Mouse (Mus musculus) ES-Bruce4 (cell line): ENCODE results near the gene Fbln2. TPM values are rescaled to one million over a fixed set of nuclear protein-coding genes. Genes with fewer than 3 reads are reported as not detected.

Source experiments
- H3K27ac ChIP-seq: 2 replicates; pipeline ENCODE4 v1.5.1; 2012; ENCODE audit warnings: low read length, inconsistent platforms; ENCODE audit not compliant: insufficient read depth
- H3K27me3 ChIP-seq: 2 replicates; pipeline ENCODE4 v1.6.1; 2012; ENCODE audit warnings: mild to moderate bottlenecking, low read length, inconsistent platforms; ENCODE audit not compliant: control insufficient read depth, poor library complexity, insufficient read depth, severe bottlenecking
- H3K36me3 ChIP-seq: 2 replicates; pipeline ENCODE4 v1.6.1; 2012; ENCODE audit warnings: inconsistent platforms, mild to moderate bottlenecking, low read length, moderate library complexity; ENCODE audit not compliant: control insufficient read depth, poor library complexity, insufficient read depth, severe bottlenecking
- H3K4me1 ChIP-seq: one replicate; pipeline ENCODE4 v1.8.1; 2011; ENCODE audit warnings: low read length; ENCODE audit not compliant: control insufficient read depth, insufficient read depth
- H3K4me3 ChIP-seq: 2 replicates; pipeline ENCODE4 v1.5.1; 2011; ENCODE audit warnings: low read depth, mild to moderate bottlenecking, low read length
- H3K9ac ChIP-seq: 2 replicates; pipeline ENCODE4 v1.6.1; 2012; ENCODE audit warnings: low read depth, mild to moderate bottlenecking, inconsistent platforms; ENCODE audit not compliant: poor library complexity, severe bottlenecking
- H3K9me3 ChIP-seq: replicated peaks from 2 replicates; pipeline ENCODE4 v1.6.1; 2012; ENCODE audit warnings: mild to moderate bottlenecking, low read length, inconsistent platforms; ENCODE audit not compliant: control insufficient read depth, poor library complexity, insufficient read depth, severe bottlenecking
- CTCF ChIP-seq: IDR thresholded peaks from one replicate; pipeline ENCODE4 v1.8.1; 2011; ENCODE audit warnings: low read depth, low read length
- EP300 ChIP-seq: IDR thresholded peaks from 2 replicates; pipeline ENCODE4 v1.6.1; 2011; ENCODE audit warnings: low read depth, low read length; ENCODE audit not compliant: insufficient read depth
- POLR2A ChIP-seq: IDR thresholded peaks from one replicate; pipeline ENCODE4 v1.8.1; 2011; ENCODE audit warnings: low read length; ENCODE audit not compliant: insufficient read depth
- polyA plus RNA-seq: library from polyadenylated mRNA; stranded (reverse); fragments of >200 nt; gene quantifications from 2 replicates; pipeline ENCODE4 v1.2.4, GENCODE M21; 2011; ENCODE audit warnings: low read depth; ENCODE audit not compliant: missing spikeins, insufficient read depth, insufficient read length

The Fbln2 gene
- polyA plus RNA-seq, 1 experiment: 23.3 TPM

GRCm38 (mm10) chr6:91225346-91225745, 13.1 kb downstream of the Fbln2 start:
- Histone ChIP-seq H3K27ac (no peak overlapping the region), H3K9ac (no peak overlapping the region), H3K4me1 (no peaks in the 10 kb centered on the region), H3K36me3 (no peaks in the 10 kb centered on the region), H3K27me3 (no peaks in the 10 kb centered on the region), H3K9me3 (no peaks in the 10 kb centered on the region), H3K4me3 (no peak overlapping the region)
- TF ChIP-seq POLR2A: no peak
- no peak for TF ChIP-seq EP300
- no peak for TF ChIP-seq CTCF

DNA sequence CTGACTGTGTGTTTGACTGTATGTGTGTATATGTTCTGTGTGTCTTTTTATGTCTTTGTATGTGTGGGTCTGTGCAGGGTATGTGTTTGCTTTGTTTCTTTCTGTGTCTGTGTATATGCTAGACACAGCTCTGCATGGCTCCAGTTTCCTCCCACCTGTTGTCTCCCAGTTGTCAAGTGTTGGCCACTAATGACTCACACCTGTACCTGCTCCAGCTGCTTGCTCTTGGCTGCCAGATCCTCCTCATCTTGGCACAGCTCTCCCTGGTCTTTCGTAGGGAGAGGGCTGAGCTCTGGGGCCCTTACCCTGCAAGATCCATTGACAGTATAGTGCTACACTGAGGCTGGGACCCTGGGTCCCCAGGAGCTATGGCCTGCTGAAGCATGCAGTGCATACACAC, 13.8 kb downstream of the Fbln2 start:
- no peak for TF ChIP-seq EP300
- no peak for TF ChIP-seq CTCF
- no peak for TF ChIP-seq POLR2A
- H3K4me3 ChIP-seq: no peak overlapping the region

DNA sequence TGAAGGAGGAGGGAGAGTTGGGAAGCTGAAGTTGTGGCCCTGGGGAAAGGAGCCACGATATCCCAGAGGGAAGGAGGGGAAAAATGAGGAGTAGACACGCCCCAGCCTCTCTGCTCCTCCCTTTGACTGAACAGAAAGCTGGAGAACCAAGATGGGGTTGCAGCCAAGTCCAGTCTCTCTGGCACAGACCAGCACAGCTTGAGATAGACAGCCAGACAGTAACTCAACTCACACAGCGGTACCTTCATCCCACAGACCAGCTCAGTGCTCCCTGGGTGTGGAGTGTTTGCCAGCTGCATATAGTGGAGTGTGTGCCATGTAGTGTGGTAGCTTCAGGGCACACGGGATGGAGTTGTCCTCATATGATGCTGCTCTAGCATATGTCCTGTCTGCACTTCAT, 16.7 kb downstream of the Fbln2 start:
- no peak overlapping the region for H3K27ac ChIP-seq
- no peaks in the 10 kb centered on the region for H3K27me3 ChIP-seq
- TF ChIP-seq EP300 (no peak), CTCF (no peak), POLR2A (no peak)

More for the DNA sequence above, 13.8 kb downstream of the Fbln2 start:
- Histone ChIP-seq H3K4me1 (no peaks in the 10 kb centered on the region), H3K36me3 (no peaks in the 10 kb centered on the region), H3K27me3 (no peaks in the 10 kb centered on the region), H3K9me3 (no peaks in the 10 kb centered on the region), H3K9ac (no peak overlapping the region), H3K27ac (no peak overlapping the region)

DNA sequence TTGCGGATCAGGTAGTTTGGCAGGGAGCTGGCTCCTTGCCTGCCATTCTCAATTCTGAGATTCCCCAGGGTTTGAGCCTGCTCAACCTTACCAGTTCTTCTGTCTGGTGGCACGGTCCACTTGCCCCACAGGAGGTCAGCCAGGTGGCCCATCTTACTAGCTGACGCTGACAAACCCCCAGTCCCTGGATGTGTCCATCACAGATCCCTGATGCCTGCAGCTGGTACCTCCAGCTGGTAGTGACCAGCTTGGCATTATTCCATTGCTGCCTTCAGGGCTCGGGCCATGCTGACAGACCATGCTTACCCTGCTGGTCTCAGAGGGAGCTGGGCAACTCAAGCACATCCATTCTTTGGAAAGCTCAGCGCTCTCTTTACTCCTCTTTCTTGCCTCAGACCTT, 18.7 kb downstream of the Fbln2 start:
- no peaks in the 10 kb centered on the region for H3K36me3 ChIP-seq
- no peaks in the 10 kb centered on the region for H3K4me1 ChIP-seq
- no peaks in the 10 kb centered on the region for H3K9me3 ChIP-seq
- no peaks in the 10 kb centered on the region for H3K27me3 ChIP-seq
- no peak for TF ChIP-seq POLR2A
- no peak for TF ChIP-seq CTCF
- TF ChIP-seq EP300: no peak
- no peak overlapping the region for H3K9ac ChIP-seq
- H3K4me3 ChIP-seq: no peak overlapping the region
- H3K27ac ChIP-seq: no peak overlapping the region

More for the DNA sequence above, 16.7 kb downstream of the Fbln2 start:
- Histone ChIP-seq H3K4me3 (no peak overlapping the region), H3K36me3 (no peaks in the 10 kb centered on the region), H3K9ac (no peak overlapping the region), H3K4me1 (no peaks in the 10 kb centered on the region), H3K9me3 (no peaks in the 10 kb centered on the region)

DNA sequence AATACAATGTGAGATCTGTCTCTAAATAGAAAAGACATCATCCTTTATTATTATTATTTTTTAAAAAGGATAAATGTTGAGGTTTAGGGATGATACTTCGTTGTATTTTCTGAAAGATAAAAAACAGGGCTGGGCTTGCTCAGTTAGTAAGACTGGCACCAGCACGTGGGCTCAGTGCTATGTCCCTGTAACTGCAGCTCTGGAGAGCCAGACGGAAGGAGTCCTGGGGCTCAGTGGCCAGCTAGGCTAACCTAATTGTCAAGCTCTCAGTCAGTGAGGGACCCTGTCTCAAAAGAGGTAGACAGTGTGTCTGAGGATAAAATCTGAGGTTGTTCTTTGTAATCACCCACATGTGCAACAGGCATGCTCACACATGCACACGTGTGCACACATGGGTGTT, 19.3 kb downstream of the Fbln2 start:
- Histone ChIP-seq H3K4me3 (no peak overlapping the region), H3K9ac (no peak overlapping the region), H3K9me3 (no peaks in the 10 kb centered on the region), H3K27ac (no peak overlapping the region), H3K4me1 (no peaks in the 10 kb centered on the region), H3K36me3 (no peaks in the 10 kb centered on the region), H3K27me3 (no peaks in the 10 kb centered on the region)
- TF ChIP-seq POLR2A: no peak
- TF ChIP-seq EP300: no peak
- TF ChIP-seq CTCF: no peak

DNA sequence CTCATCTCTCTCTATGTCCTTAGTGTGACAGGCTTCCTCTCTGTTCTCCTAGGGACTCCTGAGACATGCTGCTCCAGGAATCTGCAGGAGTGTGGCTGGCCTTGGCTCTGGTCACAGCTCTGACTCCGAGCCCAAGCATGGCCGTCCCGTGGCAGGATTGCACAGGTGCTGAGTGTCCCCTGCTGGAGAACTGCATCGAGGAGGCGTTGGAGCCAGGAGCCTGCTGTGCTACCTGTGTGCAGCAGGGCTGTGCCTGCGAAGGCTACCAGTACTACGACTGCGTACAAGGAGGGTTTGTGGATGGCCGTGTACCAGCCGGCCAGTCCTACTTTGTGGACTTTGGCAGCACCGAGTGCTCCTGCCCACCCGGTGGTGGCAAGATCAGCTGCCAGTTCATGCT, 20.8 kb downstream of the Fbln2 start:
- H3K9ac ChIP-seq: no peak overlapping the region

More for the DNA sequence above, 20.8 kb downstream of the Fbln2 start:
- no peaks in the 10 kb centered on the region for H3K9me3 ChIP-seq
- H3K4me3 ChIP-seq: no peak overlapping the region
- H3K27me3 ChIP-seq: no peaks in the 10 kb centered on the region
- no peak for TF ChIP-seq CTCF
- no peak for TF ChIP-seq POLR2A
- TF ChIP-seq EP300: no peak
- no peaks in the 10 kb centered on the region for H3K36me3 ChIP-seq
- no peak overlapping the region for H3K27ac ChIP-seq
- H3K4me1 ChIP-seq: no peaks in the 10 kb centered on the region
